14 mouse cellular contexts compared by ENCODE assay signal in genomic region chr1:51849570-51850211, GRCm38 (mm10).
DNase-seq lines count a peak whose midpoint lies in the region; ATAC-seq lines count a peak whose summit lies in the region.
"Had no signal": no experiment of that assay in that cellular context is flagged by ENCODE, and none has a peak within 500 bp of the region (broad histone marks: within the 10 kb centered on the region; RNA-seq: fewer than 3 reads in every experiment).

No protein-coding gene starts in this region.

- no peak overlapping the region for H3K4me2 ChIP-seq in hindbrain, embryonic 15.5 days
- no peak overlapping the region for H3K4me2 ChIP-seq in hindbrain, embryonic 13.5 days
- H3K4me2 ChIP-seq: hindbrain, embryonic 14.5 days; midbrain, embryonic 12.5 days had no signal

- H3K9me3 ChIP-seq in hindbrain, embryonic 15.5 days = no peaks in the 10 kb centered on the region
- H3K9me3 ChIP-seq in hindbrain, embryonic 13.5 days = no peaks in the 10 kb centered on the region
- H3K9me3 ChIP-seq: limb, embryonic 10.5 days; midbrain, embryonic 12.5 days had no signal

- no peaks in the 10 kb centered on the region for H3K36me3 ChIP-seq in hindbrain, embryonic 15.5 days
- no peaks in the 10 kb centered on the region for H3K36me3 ChIP-seq in hindbrain, embryonic 13.5 days
- H3K36me3 ChIP-seq: midbrain, embryonic 12.5 days had no signal

- H3K27ac ChIP-seq in hindbrain, embryonic 15.5 days (replicated peaks) = 0 out of 2 replicates have a peak overlapping the region, but pooled peaks have one; percentile 21
- H3K27ac ChIP-seq in hindbrain, embryonic 13.5 days = no peak overlapping the region
- H3K27ac ChIP-seq: heart, adult 2 months; hindbrain, embryonic 14.5 days; limb, embryonic 10.5 days; midbrain, embryonic 12.5 days had no signal

- peaks cover 11% of the 10 kb centered on the region for H3K4me1 ChIP-seq in hindbrain, embryonic 15.5 days (replicated peaks)
- H3K4me1 ChIP-seq in hindbrain, embryonic 13.5 days (replicated peaks) = 0 out of 2 replicates have a peak, but pooled peaks cover 2% of the 10 kb centered on the region
- H3K4me1 ChIP-seq: midbrain, embryonic 12.5 days had no signal

- no peak overlapping the region for H3K9ac ChIP-seq in hindbrain, embryonic 15.5 days
- no peak overlapping the region for H3K9ac ChIP-seq in hindbrain, embryonic 13.5 days
- H3K9ac ChIP-seq: hindbrain, embryonic 14.5 days; midbrain, embryonic 12.5 days had no signal

- no peaks in the 10 kb centered on the region for H3K27me3 ChIP-seq in hindbrain, embryonic 15.5 days
- no peaks in the 10 kb centered on the region for H3K27me3 ChIP-seq in hindbrain, embryonic 13.5 days
- H3K27me3 ChIP-seq: midbrain, embryonic 12.5 days had no signal

- peak; percentile 60 for DNase-seq in testis, postnatal 10 days (ENCODE audit: low spot score)
- DNase-seq in testis, postnatal 14 days (ENCODE audit: low spot score) = no peak
- peak; percentile 34 to 64 for DNase-seq in kidney, postnatal 36 days
- DNase-seq in T-cell, adult 2 months (ENCODE audit: low spot score) = no peak
- DNase-seq in frontal cortex, postnatal 25 days (ENCODE audit: low spot score in 2 of 2) = no peak
- no peak for DNase-seq in MN1 (ENCODE audit: low spot score)
- DNase-seq: embryo, embryonic 11 days; heart, adult 2 months had no signal

- no peak for ATAC-seq in hindbrain, embryonic 15.5 days (ENCODE audit: low FRiP score, low read depth)
- no peak for ATAC-seq in hindbrain, embryonic 13.5 days (ENCODE audit: low FRiP score)
- ATAC-seq: CD4-positive, CD25-positive, alpha-beta regulatory T cell, adult 4 months had no signal

- 50% methylated on average over 8 of the region's 8 CpGs for WGBS in hindbrain, embryonic 15.5 days
- WGBS in hindbrain, embryonic 13.5 days = 67% methylated on average over 8 of the region's 8 CpGs

- no peak overlapping the region for H3K4me3 ChIP-seq in hindbrain, embryonic 15.5 days
- no peak overlapping the region for H3K4me3 ChIP-seq in hindbrain, embryonic 13.5 days
- H3K4me3 ChIP-seq: heart, adult 2 months; limb, embryonic 10.5 days; midbrain, embryonic 12.5 days had no signal

Comparison
In these comparisons a context has a peak if more than half of its experiments do, and no peak if none do; other contexts are left out.
1. DNase-seq: peak in testis, postnatal 10 days (single experiment) and kidney, postnatal 36 days (2 of 2); none in testis, postnatal 14 days (single experiment), T-cell, adult 2 months (single experiment), frontal cortex, postnatal 25 days (0 of 2) and MN1 (single experiment).